Mouse (Mus musculus) E14TG2a.4 (cell line): ENCODE results near the gene Gab2.

Experiments used
- CTCF ChIP-seq: conservative IDR thresholded peaks from 2 replicates; pipeline ENCODE4 v1.5.1; 2014; ENCODE audit warnings: low read length
- NANOG ChIP-seq: IDR thresholded peaks from 2 replicates; pipeline ENCODE4 v1.6.1; 2014; ENCODE audit warnings: borderline replicate concordance, low read length, mixed read lengths
- POU5F1 ChIP-seq: IDR thresholded peaks from 2 replicates; pipeline ENCODE4 v1.6.1; 2014; ENCODE audit warnings: low read length, borderline replicate concordance

GRCm38 (mm10) chr7:97032412-97032811 lies 49.0 kb upstream of the Gab2 start:
- TF ChIP-seq CTCF: no peak
- TF ChIP-seq POU5F1: no peak
- TF ChIP-seq NANOG: no peak
